37 mouse cellular contexts compared by ENCODE assay signal in the genomic region with DNA sequence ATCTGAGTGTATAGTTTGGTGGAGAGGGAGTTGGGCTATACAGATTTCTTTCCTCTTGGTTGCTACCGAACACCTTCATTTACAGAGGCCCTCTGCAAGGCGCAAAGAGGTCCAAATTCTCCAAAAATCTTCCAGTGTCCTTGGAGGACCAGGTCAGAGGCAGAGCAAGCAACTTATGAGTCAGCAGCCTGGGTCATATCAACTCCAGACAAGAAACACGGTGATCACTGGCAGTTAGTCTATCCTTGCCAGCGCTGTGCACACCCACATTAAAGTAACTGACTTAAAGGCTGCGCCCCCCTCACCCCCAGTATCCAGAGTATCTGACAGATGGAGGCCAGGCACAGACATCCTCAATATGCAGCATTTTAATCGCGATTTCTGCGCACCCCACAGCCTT. TPM values are rescaled to one million over a fixed set of nuclear protein-coding genes. Genes with fewer than 3 reads are reported as not detected.
DNase-seq lines count a peak whose midpoint lies in the region; ATAC-seq lines count a peak whose summit lies in the region.
"Had no signal": no experiment of that assay in that cellular context is flagged by ENCODE, and none has a peak within 500 bp of the region (broad histone marks: within the 10 kb centered on the region; RNA-seq: fewer than 3 reads in every experiment).

No protein-coding gene starts in this region.

- no peak overlapping the region for H3K4me3 ChIP-seq in midbrain, embryonic 11.5 days (ENCODE audit: low read depth, low read length)
- no peak overlapping the region for H3K4me3 ChIP-seq in midbrain, embryonic 16.5 days (ENCODE audit: low read depth, low read length)
- H3K4me3 ChIP-seq in stomach, embryonic 16.5 days (replicated peaks; ENCODE audit: low read length) = 0 out of 2 replicates have a peak overlapping the region, but pooled peaks have one; percentile 41
- H3K4me3 ChIP-seq: erythroblast, embryonic 14.5 days; hindbrain, embryonic 12.5 days; kidney, embryonic 15.5 days; limb, embryonic 13.5 days; lung, embryonic 15.5 days; midbrain, embryonic 12.5 days had no signal

- peak; percentile 55 for DNase-seq in heart, adult 11 months
- no peak for DNase-seq in heart, adult 18-20 months
- peak; percentile 91 for DNase-seq in midbrain, embryonic 11.5 days (ENCODE audit: low spot score, missing footprints)
- DNase-seq in NIH3T3 (ENCODE audit: low read depth) = peak; percentile 8
- DNase-seq in spleen, adult 18-20 months = no peak
- DNase-seq: cerebellum, adult 8-10 months; cerebellum, postnatal 25 days; heart, postnatal 14 days; kidney, adult 18-20 months; kidney, postnatal 25 days; thymus, adult 2 months; thymus, postnatal 36 days had no signal

- no peaks in the 10 kb centered on the region for H3K4me1 ChIP-seq in midbrain, embryonic 11.5 days (ENCODE audit: control insufficient read depth, insufficient read depth, low read length)
- H3K4me1 ChIP-seq in midbrain, embryonic 16.5 days (ENCODE audit: control insufficient read depth, insufficient read depth, low read length) = no peaks in the 10 kb centered on the region
- 0 out of 2 replicates have a peak, but pooled peaks cover 3% of the 10 kb centered on the region for H3K4me1 ChIP-seq in stomach, embryonic 16.5 days (ENCODE audit: control insufficient read depth, insufficient read depth, low read length)
- H3K4me1 ChIP-seq: hindbrain, embryonic 12.5 days had no signal

- no peaks in the 10 kb centered on the region for H3K9me3 ChIP-seq in midbrain, embryonic 11.5 days (ENCODE audit: control insufficient read depth, low read length)
- H3K9me3 ChIP-seq in midbrain, embryonic 16.5 days (replicated peaks; ENCODE audit: control insufficient read depth, low read length, poor library complexity, severe bottlenecking) = no peaks in the 10 kb centered on the region
- H3K9me3 ChIP-seq in stomach, embryonic 16.5 days (replicated peaks; ENCODE audit: control insufficient read depth, low read length) = no peaks in the 10 kb centered on the region
- H3K9me3 ChIP-seq: hindbrain, embryonic 12.5 days; kidney, embryonic 15.5 days; limb, embryonic 13.5 days; lung, embryonic 15.5 days; midbrain, embryonic 12.5 days had no signal

- no peak for ATAC-seq in midbrain, embryonic 11.5 days (ENCODE audit: low FRiP score)
- ATAC-seq in midbrain, embryonic 16.5 days = no peak
- no peak for ATAC-seq in stomach, embryonic 16.5 days (ENCODE audit: insufficient read depth, low FRiP score)
- ATAC-seq: CD4-positive, CD25-positive, alpha-beta regulatory T cell, adult 4 months; forebrain, embryonic 16.5 days had no signal

- H3K36me3 ChIP-seq in midbrain, embryonic 11.5 days (ENCODE audit: control insufficient read depth, insufficient read depth, low read length) = no peaks in the 10 kb centered on the region
- no peaks in the 10 kb centered on the region for H3K36me3 ChIP-seq in midbrain, embryonic 16.5 days (ENCODE audit: control insufficient read depth, insufficient read depth, low read length)
- no peaks in the 10 kb centered on the region for H3K36me3 ChIP-seq in stomach, embryonic 16.5 days (ENCODE audit: control insufficient read depth, insufficient read depth, low read length)
- H3K36me3 ChIP-seq: hindbrain, embryonic 12.5 days; kidney, embryonic 15.5 days; limb, embryonic 13.5 days; lung, embryonic 15.5 days; midbrain, embryonic 12.5 days had no signal

- no peak overlapping the region for H3K4me2 ChIP-seq in midbrain, embryonic 11.5 days
- no peak overlapping the region for H3K4me2 ChIP-seq in midbrain, embryonic 16.5 days (ENCODE audit: low read length)
- peak overlapping the region; percentile 34 for H3K4me2 ChIP-seq in stomach, embryonic 16.5 days (ENCODE audit: low read depth, low read length)
- H3K4me2 ChIP-seq: hindbrain, embryonic 12.5 days; kidney, embryonic 15.5 days; limb, embryonic 13.5 days; liver, embryonic 11.5 days; lung, embryonic 15.5 days; midbrain, embryonic 12.5 days had no signal

- 1% methylated on average over 8 of the region's 8 CpGs for WGBS in midbrain, embryonic 11.5 days
- WGBS in midbrain, embryonic 16.5 days = 1% methylated on average over 8 of the region's 8 CpGs
- WGBS in stomach, embryonic 16.5 days = 3% methylated on average over 8 of the region's 8 CpGs

- peaks cover 83% of the 10 kb centered on the region for H3K27me3 ChIP-seq in midbrain, embryonic 11.5 days (ENCODE audit: control insufficient read depth, insufficient read depth, low read length)
- H3K27me3 ChIP-seq in midbrain, embryonic 16.5 days (ENCODE audit: control insufficient read depth, insufficient read depth, low read depth, low read length) = peaks cover 80% of the 10 kb centered on the region
- peaks cover 76% of the 10 kb centered on the region for H3K27me3 ChIP-seq in stomach, embryonic 16.5 days (ENCODE audit: control insufficient read depth, insufficient read depth, low read length)

- H3K9ac ChIP-seq in midbrain, embryonic 11.5 days (ENCODE audit: low read length) = no peak overlapping the region
- no peak overlapping the region for H3K9ac ChIP-seq in midbrain, embryonic 16.5 days (ENCODE audit: low read depth, low read length)
- no peak overlapping the region for H3K9ac ChIP-seq in stomach, embryonic 16.5 days (ENCODE audit: low read length)
- H3K9ac ChIP-seq: hindbrain, embryonic 12.5 days; kidney, embryonic 15.5 days; limb, embryonic 13.5 days; lung, embryonic 15.5 days; midbrain, embryonic 12.5 days had no signal

- H3K27ac ChIP-seq in midbrain, embryonic 11.5 days (ENCODE audit: low read depth, low read length) = no peak overlapping the region
- H3K27ac ChIP-seq in midbrain, embryonic 16.5 days (ENCODE audit: low read length) = no peak overlapping the region
- no peak overlapping the region for H3K27ac ChIP-seq in stomach, embryonic 16.5 days (ENCODE audit: low read length)
- H3K27ac ChIP-seq: hindbrain, embryonic 12.5 days; kidney, embryonic 15.5 days; limb, embryonic 13.5 days; lung, embryonic 15.5 days; midbrain, embryonic 12.5 days had no signal

RNA-seq across cellular contexts. Expression of a gene that starts 1.0 kb away (rescaled TPM):
- total RNA-seq in heart, adult 18-20 months (2021) = not detected
- polyA plus RNA-seq in midbrain, embryonic 11.5 days (2014; fragmentation: Nextera tagmentation; extraction: Ambion mirVana) = not detected in 2 replicates
- polyA plus RNA-seq in midbrain, embryonic 16.5 days (2015; fragmentation: Nextera tagmentation; extraction: Ambion mirVana) = not detected in 2 replicates
- polyA plus RNA-seq in stomach, embryonic 16.5 days (2015; fragmentation: Nextera tagmentation; extraction: Ambion mirVana) = 7.5 and 8.1 TPM in 2 replicates
- total RNA-seq: adrenal gland, adult 18-20 months; adrenal gland, postnatal 36 days; gastrocnemius, adult 8-10 months; gastrocnemius, postnatal 4 days; heart, postnatal 14 days; layer of hippocampus, adult 18-20 months; layer of hippocampus, postnatal 10 days; left cerebral cortex, adult 18-20 months; left cerebral cortex, postnatal 14 days; megakaryocyte progenitor cell, adult 5-6 weeks had no signal
- polyA plus RNA-seq: CD4-positive, CD25-positive, alpha-beta regulatory T cell, adult 4 months; embryonic facial prominence, embryonic 14.5 days; erythroblast, embryonic 14.5 days; forebrain, embryonic 11.5 days; forebrain, embryonic 16.5 days; heart, embryonic 14.5 days; hindbrain, embryonic 12.5 days; kidney, embryonic 15.5 days; limb, embryonic 13.5 days; lung, embryonic 15.5 days; midbrain, embryonic 12.5 days; neural tube, embryonic 11.5 days; thymus, adult 2 months had no signal

RNA-seq across cellular contexts. Expression of a gene that starts 38.3 kb away (rescaled TPM):
- not detected for total RNA-seq in heart, adult 18-20 months (2021)
- polyA plus RNA-seq in midbrain, embryonic 11.5 days (2014; fragmentation: Nextera tagmentation; extraction: Ambion mirVana) = not detected in 2 replicates
- polyA plus RNA-seq in midbrain, embryonic 16.5 days (2015; fragmentation: Nextera tagmentation; extraction: Ambion mirVana) = not detected in 2 replicates
- 2.5 and 3.4 TPM in 2 replicates for polyA plus RNA-seq in stomach, embryonic 16.5 days (2015; fragmentation: Nextera tagmentation; extraction: Ambion mirVana)
- total RNA-seq: adrenal gland, adult 18-20 months; adrenal gland, postnatal 36 days; gastrocnemius, adult 8-10 months; gastrocnemius, postnatal 4 days; heart, postnatal 14 days; layer of hippocampus, adult 18-20 months; layer of hippocampus, postnatal 10 days; left cerebral cortex, adult 18-20 months; left cerebral cortex, postnatal 14 days; megakaryocyte progenitor cell, adult 5-6 weeks had no signal
- polyA plus RNA-seq: CD4-positive, CD25-positive, alpha-beta regulatory T cell, adult 4 months; embryonic facial prominence, embryonic 14.5 days; forebrain, embryonic 11.5 days; forebrain, embryonic 16.5 days; heart, embryonic 14.5 days; hindbrain, embryonic 12.5 days; kidney, embryonic 15.5 days; lung, embryonic 15.5 days; midbrain, embryonic 12.5 days; neural tube, embryonic 11.5 days had no signal

RNA-seq across cellular contexts. Expression of a gene that starts 53.5 kb away (rescaled TPM):
- not detected for total RNA-seq in heart, adult 18-20 months (2021)
- polyA plus RNA-seq in midbrain, embryonic 11.5 days (2014; fragmentation: Nextera tagmentation; extraction: Ambion mirVana) = not detected in 2 replicates
- polyA plus RNA-seq in midbrain, embryonic 16.5 days (2015; fragmentation: Nextera tagmentation; extraction: Ambion mirVana) = not detected in 2 replicates
- polyA plus RNA-seq in stomach, embryonic 16.5 days (2015; fragmentation: Nextera tagmentation; extraction: Ambion mirVana) = 0.31 TPM in 1 of 2 replicates, not detected in the other
- total RNA-seq: gastrocnemius, adult 8-10 months; gastrocnemius, postnatal 4 days; heart, postnatal 14 days; layer of hippocampus, adult 18-20 months; layer of hippocampus, postnatal 10 days; left cerebral cortex, adult 18-20 months; left cerebral cortex, postnatal 14 days; megakaryocyte progenitor cell, adult 5-6 weeks had no signal
- polyA plus RNA-seq: CD4-positive, CD25-positive, alpha-beta regulatory T cell, adult 4 months; embryonic facial prominence, embryonic 14.5 days; erythroblast, embryonic 14.5 days; forebrain, embryonic 11.5 days; forebrain, embryonic 16.5 days; heart, embryonic 14.5 days; hindbrain, embryonic 12.5 days; kidney, embryonic 15.5 days; limb, embryonic 13.5 days; lung, embryonic 15.5 days; midbrain, embryonic 12.5 days; neural tube, embryonic 11.5 days; stomach, embryonic 14.5 days had no signal

Comparison
In these comparisons a context has a peak if more than half of its experiments do, and no peak if none do; other contexts are left out.
1. DNase-seq: peak in heart, adult 11 months (single experiment), midbrain, embryonic 11.5 days (single experiment) and NIH3T3 (single experiment); none in heart, adult 18-20 months (0 of 2) and spleen, adult 18-20 months (0 of 2).